Mouse (Mus musculus): ENCODE results near the gene Fam227b. TPM values are rescaled to one million over a fixed set of nuclear protein-coding genes. Genes with fewer than 3 reads are reported as not detected.

The Fam227b gene
- not detected for total RNA-seq (2021)
- long read RNA-seq, experiment 1, result 0 reads
- long read RNA-seq, experiment 2, result 0 reads

DNA sequence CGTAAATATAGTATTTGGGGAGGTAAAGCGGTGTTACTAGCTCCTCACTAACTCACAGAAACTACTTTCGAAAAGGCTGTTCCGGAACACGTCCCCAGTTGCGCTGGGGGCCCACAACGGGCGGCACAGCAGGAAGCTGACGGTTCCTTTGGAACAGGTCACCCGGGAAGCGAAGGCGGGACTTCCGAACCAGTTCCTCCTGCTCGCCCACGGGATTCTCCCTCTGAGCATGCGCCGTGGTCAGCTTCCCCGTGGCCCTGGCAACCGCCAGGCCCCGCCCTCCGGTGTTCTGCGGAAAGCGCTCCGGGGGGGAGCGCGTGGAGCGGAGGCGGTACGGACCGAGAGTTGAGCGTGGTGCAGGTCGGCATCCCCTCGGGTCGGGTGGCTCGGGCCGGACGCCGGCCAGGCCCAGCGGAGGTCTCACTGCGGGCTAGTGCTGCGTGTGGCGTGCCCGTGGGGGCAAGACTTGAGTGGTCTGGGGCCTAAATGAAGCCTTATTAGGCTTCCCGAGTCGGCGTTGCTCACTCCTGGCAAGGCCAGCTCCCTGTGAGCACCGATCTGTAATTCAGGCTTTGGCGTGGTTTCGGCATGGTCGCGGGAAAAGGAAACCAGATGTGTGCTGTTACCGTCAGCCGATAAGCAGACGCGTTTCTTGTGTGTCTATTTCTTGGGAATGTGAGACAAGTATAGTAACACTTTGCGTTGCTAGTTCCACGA is at the start of gene Fam227b, which contains the start of gene Dtwd1:
Gene Fam227b (minus strand): TSS at position 150 of the 717 bp plus-strand sequence.
Gene Dtwd1 (plus strand): TSS at position 287 of the 717 bp plus-strand sequence.
- DNase-seq (ENCODE audit: low spot score in 2 of 2), result peak; percentile 97 to 99

- no peak for DNase-seq (ENCODE audit: low spot score in 2 of 2)
Measured at GRCm38 (mm10) chr2:126198971-126199370, 47.2 kb upstream of the Fam227b start.

- no peak for DNase-seq (ENCODE audit: low spot score in 2 of 2)
Measured at GRCm38 (mm10) chr2:126195631-126196356, 44.0 kb upstream of the Fam227b start.

GRCm38 (mm10) chr2:126192129-126192528 is 40.3 kb upstream of the Fam227b start:
- no peak for DNase-seq (ENCODE audit: low spot score in 2 of 2)

DNA sequence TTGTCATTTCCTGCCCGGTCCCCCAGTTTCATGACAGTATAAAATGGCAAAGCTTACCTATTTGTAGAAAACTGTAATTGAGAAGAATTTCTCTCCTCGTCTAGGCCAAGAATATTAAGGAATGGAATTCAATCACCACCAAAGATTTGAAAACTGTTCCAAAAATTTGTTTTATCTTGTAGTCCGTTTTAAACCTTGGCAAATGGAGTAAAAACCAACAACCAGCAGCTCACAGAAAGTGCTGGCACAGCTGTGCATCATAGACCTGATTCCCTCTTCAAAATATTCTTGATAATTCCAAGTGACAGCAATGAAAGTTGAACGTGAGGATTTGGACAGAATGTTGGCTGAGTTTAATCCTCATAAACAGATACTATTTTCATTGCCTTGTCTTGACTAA is 39.5 kb upstream of the Fam227b start:
- DNase-seq (ENCODE audit: low spot score in 2 of 2), result no peak

DNA sequence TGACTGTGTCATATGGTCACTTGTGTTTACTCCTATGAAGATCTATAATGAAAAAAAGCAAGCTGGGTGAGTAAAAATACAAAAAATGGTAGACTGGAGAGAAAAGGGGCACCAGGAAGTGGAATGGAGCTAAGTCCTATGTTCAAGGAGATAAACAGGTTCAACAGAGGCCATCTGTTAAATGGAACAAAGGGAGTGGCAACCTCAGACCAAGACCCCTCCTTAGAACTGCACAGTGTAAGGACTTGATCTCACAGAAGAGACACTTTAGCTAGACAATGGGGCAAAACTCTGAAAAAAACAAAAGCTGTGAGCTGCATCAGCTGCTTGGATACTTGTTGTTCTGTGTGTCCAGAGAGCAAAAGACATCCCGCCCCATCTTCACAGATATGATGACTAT is 19.6 kb upstream of the Fam227b start:
- no peak for DNase-seq (ENCODE audit: low spot score in 2 of 2)

DNA sequence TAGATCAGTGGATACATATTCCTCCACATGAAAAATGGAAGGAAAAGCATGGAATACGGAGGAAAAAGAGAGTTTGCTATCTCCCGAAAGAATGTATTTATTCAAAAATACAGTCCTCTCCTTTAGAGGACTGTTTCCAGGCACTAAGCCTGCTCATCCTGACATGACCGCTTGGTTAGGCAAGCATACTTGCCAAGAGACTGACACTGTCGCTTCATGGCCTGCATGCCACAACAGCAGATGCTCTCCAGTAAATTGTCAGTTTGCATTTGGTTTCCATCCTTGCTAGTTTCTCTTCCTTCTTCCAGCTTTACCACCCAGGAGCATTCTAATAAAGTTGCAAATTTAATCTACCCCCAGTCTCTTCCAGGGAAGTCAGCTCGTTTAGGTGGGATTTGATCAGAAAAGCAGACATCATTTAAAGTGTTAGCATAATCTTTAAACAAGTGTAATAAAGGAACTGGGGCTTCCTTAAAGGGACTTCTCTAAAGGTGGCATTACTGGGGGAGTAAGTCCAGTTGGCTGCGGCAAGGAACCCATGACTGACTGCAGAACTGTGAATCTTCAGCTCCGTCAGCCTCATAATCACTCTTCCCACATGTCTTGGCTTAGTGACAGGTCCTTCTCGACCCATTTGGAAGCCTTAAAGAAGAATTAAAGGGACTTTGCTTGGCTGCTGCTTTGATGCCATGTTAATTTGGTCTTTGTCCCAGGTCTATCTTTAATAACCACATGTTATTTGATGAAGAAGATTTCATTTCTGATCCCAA is 15.2 kb upstream of the Fam227b start:
- DNase-seq (ENCODE audit: low spot score in 2 of 2), result no peak

- no peak for DNase-seq (ENCODE audit: low spot score in 2 of 2)
Measured at GRCm38 (mm10) chr2:126166335-126166734, 14.5 kb upstream of the Fam227b start.

- no peak for DNase-seq (ENCODE audit: low spot score in 2 of 2)
Measured at GRCm38 (mm10) chr2:126165277-126166018, 13.6 kb upstream of the Fam227b start.

- no peak for DNase-seq (ENCODE audit: low spot score in 2 of 2)
Measured at GRCm38 (mm10) chr2:126147723-126148122, 4.1 kb downstream of the Fam227b start.

DNA sequence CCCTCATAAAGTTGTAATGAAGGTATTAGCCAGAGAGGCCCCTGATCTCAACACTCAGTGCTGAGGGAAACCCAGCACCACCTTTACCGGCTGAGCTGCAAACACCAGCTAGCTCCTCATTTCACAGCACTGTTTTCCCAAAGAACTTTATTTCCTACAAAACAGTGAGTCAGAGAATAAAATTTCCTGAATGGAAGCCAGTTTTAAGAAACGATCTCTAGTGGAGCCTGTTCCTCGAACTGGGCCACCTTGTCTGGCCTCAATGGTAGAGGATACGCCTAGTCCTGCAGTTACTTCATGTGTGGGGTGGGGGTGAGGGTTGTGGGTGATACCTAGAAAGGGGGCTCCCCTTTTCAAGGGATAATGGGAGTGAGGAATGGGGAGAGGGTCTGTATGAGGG is 57.2 kb downstream of the Fam227b start:
- DNase-seq (ENCODE audit: low spot score in 2 of 2), result no peak

DNA sequence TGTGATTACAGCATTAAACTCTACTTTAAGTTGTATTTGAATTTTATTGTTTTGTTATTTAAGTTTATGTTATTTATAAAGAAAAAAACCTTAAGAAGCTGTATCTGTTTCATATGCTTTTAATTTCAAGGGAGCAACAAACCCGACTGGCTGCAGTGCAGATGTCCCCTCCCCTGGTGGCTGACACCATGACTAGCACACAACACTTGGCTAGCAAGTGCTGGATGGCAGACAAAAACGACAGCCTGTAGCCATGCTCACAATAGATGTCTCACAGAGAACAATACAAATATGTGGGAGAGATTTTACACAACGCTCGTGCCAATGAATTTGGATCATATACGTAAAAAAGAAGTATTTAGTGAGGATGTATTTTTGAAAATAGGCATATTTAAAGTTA is 61.4 kb downstream of the Fam227b start:
- DNase-seq (ENCODE audit: low spot score in 2 of 2), result no peak

DNA sequence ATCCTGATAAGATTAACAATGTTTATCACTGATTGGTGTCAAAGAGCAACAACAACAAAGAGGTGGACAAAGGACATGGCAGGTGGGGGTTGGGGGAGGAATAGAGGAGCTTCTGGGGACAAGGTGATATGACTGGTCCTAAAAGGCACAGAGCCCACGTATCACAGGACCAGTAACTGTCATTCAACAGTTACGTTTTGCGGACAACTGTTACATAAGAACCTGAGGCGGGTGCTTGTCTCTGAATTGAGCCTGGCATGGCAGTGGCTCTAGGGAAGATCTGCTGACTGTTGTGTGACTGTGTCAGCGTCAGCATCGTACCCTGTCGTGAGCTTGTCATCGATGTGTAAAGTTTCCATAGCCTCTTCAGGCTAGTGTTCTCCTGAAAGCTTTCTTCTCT is 65.6 kb downstream of the Fam227b start:
- no peak for DNase-seq (ENCODE audit: low spot score in 2 of 2)

DNA sequence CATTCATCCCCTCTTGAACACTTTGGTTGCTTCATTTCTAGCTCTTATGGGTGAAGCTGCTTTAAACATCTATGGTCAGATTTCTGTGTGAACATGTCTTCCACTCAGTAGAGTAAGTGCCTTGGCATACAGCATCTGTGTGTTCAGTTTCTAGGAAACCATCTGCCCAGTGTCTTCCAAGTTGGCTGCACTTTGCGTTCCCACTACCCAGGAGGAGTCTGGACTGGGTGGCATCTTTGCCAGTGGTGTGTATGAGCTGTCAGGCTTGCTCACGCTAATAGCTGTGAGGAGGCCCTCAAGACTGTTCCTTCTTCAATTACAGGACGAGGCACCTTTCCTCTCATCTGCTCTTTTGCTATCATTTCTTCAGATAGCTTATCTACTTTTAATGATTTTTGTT is 67.5 kb downstream of the Fam227b start:
- DNase-seq (ENCODE audit: low spot score in 2 of 2), result no peak

- DNase-seq (ENCODE audit: low spot score in 2 of 2), result no peak
Measured at GRCm38 (mm10) chr2:126079086-126079485, 72.7 kb downstream of the Fam227b start.

DNA sequence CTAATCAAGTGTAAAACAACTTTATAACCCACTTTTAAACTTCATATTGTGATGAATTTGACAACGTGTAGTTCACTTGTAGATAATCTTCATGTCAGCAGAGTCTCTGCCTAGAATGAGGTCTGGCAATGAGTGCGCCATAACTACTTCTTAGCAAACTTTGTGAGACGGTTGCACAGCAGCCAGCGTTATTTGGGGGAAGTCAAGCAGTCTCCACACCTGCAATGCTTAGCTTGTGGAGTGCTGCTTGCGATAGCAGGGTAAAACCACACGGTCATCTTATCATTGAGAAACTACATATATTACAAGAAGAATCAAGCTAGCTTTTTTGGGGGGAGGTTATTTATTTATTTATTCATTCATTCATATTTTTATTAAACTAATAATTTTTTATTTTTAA is 75.3 kb downstream of the Fam227b start:
- DNase-seq (ENCODE audit: low spot score in 2 of 2), result no peak

DNA sequence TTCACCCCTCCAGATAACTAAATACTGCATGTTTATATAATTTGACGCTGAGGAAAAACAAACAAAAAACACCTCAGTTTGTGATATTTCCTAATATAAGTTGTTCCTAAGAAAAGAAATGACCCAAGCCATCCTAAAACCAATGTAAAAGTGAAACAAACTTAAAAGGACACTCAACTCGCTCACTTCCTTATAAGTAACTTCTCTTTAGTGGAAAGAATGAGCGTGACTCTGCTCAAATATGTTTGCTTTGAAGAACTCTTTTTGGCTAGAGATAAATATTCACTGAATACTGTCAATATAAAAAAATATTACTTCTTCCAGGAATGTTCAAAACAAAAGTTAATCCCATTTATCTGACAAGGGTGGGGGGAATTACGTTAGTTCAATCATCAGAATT is 78.1 kb downstream of the Fam227b start:
- no peak for DNase-seq (ENCODE audit: low spot score in 2 of 2)

DNA sequence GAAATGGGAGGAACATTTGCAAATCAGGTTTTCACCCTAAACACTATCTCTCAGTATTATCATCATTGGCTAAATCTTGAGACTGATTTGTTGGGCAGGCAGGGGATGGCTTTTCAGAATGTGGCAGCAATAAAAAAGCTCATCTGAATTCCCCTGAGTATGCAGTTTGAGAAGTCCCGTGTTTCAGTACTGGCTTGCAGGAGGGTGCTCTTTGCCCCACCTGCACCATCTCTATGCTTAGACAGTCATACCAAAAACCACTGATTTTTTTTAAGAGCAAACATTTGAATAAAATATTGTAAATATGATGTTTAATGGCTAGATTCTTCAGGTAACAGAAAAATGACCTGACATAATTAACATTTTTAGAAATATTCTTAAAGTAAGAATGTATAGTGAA is 82.1 kb downstream of the Fam227b start:
- no peak for DNase-seq (ENCODE audit: low spot score in 2 of 2)

GRCm38 (mm10) chr2:126065303-126065856 is 86.4 kb downstream of the Fam227b start:
- DNase-seq (ENCODE audit: low spot score in 2 of 2), result no peak

DNA sequence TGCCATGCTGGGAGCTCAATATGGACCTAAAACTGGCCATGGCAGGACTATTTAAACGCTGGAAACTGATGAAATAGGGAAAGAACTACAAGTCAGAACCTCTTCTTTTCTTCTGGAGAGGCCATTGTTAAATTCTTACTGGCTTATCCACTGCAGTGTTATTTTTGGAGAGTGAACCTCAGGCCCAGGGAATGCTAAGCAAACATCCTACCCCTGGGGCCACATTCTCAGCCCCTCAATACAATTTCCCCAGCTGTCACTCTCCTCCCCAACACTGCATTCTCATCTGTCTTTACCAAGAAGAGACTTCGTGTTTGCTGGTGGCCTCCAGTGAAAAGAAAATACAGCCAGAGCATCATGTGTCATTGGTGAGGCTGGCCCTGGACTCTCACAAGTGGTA is 87.0 kb downstream of the Fam227b start:
- DNase-seq (ENCODE audit: low spot score in 2 of 2), result no peak

GRCm38 (mm10) chr2:126062876-126063275 is 88.9 kb downstream of the Fam227b start:
- DNase-seq (ENCODE audit: low spot score in 2 of 2), result no peak

Measured in gastrocnemius, postnatal 4 days (tissue).